Mouse (Mus musculus): ENCODE data around the gene Gm10961. TPM values are rescaled to one million over a fixed set of nuclear protein-coding genes. Genes with fewer than 3 reads are reported as not detected.

Gm10961 gene
- polyA plus RNA-seq, 1 experiment: not detected

- no peak for DNase-seq (ENCODE audit: extremely low spot score in 1 of 2, low spot score in 1 of 2)
These were observed 24.4 kb downstream of the Gm10961 start for GRCm38 (mm10) chr3:107655491-107655890.

DNA sequence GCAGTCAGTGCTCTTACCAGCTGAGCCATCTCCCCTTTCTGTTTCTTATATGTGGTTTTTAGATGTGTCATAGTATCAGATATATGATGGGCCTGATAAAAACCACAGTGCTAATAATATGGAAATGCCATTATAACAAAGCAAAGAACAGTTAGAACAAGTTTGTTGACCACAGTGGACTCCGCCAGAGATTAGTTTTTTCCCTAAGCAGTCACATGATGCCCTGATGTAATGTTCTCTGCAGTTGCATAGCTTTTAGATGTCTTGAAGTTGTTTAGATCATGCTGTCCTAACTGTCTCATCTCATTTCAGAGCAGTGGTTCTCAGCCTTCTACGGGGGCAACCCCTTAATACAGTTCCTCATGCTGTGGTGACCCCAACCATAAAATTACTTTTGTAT is 25.0 kb downstream of the Gm10961 start:
- DNase-seq (ENCODE audit: extremely low spot score in 1 of 2, low spot score in 1 of 2): no peak

DNA sequence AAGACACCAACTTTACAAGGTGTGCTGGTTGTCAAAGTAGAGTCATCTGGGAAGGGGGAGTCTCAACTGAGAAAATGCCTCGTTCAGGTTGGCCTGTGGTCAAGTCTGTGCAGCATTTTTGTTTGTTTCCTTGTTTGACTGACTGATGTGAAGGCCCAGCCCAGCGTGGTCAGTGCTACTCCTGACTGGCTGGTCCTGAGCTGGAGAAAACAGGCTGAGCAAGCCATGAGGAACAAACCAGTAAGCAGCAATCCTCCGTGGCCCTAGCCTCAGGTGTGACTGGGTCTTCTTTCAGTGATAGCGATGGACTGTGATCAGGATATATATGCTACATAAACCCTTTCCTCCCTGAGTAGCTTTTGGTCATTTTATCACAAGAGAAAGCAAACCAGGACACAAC is 25.8 kb downstream of the Gm10961 start:
- DNase-seq (ENCODE audit: extremely low spot score in 1 of 2, low spot score in 1 of 2): no peak

GRCm38 (mm10) chr3:107659000-107659399 is 27.9 kb downstream of the Gm10961 start:
- no peak for DNase-seq (ENCODE audit: extremely low spot score in 1 of 2, low spot score in 1 of 2)

DNA sequence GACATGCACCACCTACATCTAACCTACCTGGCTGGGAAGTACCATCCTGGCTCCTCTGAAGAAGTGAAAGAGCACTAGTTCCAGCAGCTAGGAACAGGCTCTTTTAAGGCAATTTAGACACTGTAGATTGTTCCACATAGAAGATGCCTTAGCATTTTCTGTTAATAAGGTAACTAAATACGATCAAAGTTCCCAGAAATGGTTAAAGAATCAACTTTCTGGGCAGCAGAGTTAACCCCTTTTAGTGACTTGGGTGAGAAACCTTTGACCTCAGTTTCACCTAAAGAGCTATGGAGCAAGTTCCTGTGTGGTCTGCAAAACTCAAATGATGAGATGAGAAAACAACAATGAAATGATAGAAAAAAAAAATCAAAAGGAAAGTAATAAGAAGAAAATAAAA is 33.5 kb downstream of the Gm10961 start:
- DNase-seq (ENCODE audit: extremely low spot score in 1 of 2, low spot score in 1 of 2): no peak

DNA sequence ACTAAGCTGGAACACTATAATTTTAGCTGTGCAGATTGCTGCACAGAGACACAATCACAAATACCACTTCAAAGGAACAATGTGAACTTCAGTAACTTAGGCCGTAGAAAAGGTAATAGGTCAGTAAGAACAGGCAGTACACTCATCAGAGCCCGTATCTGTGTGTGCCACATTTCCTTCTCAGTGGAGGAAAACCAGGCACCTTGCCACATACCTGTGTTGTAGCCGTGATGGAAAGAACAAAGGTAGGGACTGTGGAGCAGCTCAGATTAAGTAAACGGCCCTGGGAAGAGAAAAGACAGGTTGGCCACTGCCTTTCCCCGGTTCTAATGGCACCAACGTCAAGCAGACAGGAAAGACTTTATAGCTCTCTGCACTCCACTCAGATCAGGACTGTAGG is 36.3 kb downstream of the Gm10961 start:
- DNase-seq (ENCODE audit: extremely low spot score in 1 of 2, low spot score in 1 of 2): no peak

- no peak for DNase-seq (ENCODE audit: extremely low spot score in 1 of 2, low spot score in 1 of 2)
These were observed 37.7 kb downstream of the Gm10961 start for GRCm38 (mm10) chr3:107668786-107669185.

- no peak for DNase-seq (ENCODE audit: extremely low spot score in 1 of 2, low spot score in 1 of 2)
These were observed 39.4 kb downstream of the Gm10961 start for GRCm38 (mm10) chr3:107670500-107670899.

DNA sequence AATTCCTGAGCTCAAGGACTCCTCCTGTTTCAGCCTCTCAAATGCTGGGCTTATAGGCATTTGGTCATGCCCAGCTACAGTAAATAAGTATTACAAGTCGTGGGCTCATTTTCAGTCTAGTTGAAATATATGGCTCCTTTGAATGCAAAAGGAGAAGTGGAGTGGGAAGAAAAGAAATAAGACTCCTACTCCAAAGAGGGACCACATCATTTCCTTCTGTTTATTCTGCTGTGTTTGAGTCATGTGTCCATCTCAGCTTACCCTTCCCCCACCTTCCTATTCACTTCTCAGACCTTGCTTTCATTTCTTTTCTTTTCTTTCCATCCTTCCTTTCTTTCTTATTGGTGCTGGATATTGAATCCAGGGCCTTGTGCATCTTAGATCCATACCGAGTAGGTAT is 40.4 kb downstream of the Gm10961 start:
- no peak for DNase-seq (ENCODE audit: extremely low spot score in 1 of 2, low spot score in 1 of 2)

DNA sequence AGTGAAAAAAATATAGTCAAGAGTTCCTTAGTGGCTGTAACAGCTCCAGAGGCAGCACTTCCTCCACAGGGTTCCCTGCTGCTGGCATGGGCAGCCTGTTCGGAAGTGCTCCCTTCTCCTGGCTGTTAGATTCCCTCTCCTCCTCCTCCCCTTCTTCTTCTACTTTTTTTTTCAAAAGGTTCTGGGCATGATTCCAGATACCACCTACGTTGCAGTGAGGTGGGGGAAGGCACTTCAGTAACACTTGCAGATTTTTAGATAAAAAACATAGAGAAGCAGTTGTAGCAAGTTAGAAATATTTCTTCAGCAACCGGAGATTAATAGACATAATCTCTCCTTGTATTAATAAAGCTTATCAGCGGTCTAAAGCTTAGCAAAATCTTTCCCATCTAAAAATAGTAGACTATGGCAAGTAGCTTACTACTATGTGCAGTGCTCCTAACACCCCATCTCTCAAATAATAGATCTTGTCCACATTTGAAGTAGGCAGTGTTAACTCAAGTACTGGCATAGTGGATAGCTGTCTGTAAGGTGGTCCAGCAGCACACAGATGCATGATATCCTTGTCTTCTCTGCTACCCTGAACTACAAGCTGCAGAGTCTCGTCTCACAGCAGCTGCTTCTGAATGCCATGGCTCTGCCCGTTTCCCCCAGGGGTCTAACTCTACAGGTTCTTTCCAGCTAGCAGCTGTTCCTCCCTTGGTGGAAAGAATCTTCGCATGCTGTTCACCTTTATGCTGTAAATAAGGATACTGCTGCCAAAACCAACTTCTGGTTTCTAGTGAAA is 49.9 kb downstream of the Gm10961 start:
- peak; percentile 72 to 93 for DNase-seq (ENCODE audit: extremely low spot score in 1 of 2, low spot score in 1 of 2)

Other genes starting within 250 kb of the Gm10961 start
- 45.5 and 50.1 TPM in 2 replicates for gene Kcnc4, start 171.8 kb upstream of the Gm10961 start, polyA plus RNA-seq (2012; rRNA removed)
- 182 and 214 TPM in 2 replicates for gene Slc6a17, start 113.3 kb upstream of the Gm10961 start, polyA plus RNA-seq (2012; rRNA removed)
- gene Ubl4b, start 76.2 kb upstream of the Gm10961 start, polyA plus RNA-seq (2012; rRNA removed): 0.13 and 0.26 TPM in 2 replicates
- 8.1 and 8.6 TPM in 2 replicates for gene Alx3, start 36.3 kb upstream of the Gm10961 start, polyA plus RNA-seq (2012; rRNA removed)
- 74.4 and 79.2 TPM in 2 replicates for gene Strip1, start 372 bp downstream of the Gm10961 start, polyA plus RNA-seq (2012; rRNA removed)
- 321 TPM in 2 replicates for gene Ahcyl1, start 65.2 kb downstream of the Gm10961 start, polyA plus RNA-seq (2012; rRNA removed)
- 14.1 and 14.5 TPM in 2 replicates for gene Csf1, start 129.1 kb downstream of the Gm10961 start, polyA plus RNA-seq (2012; rRNA removed)
- gene Eps8l3, start 245.9 kb downstream of the Gm10961 start, polyA plus RNA-seq (2012; rRNA removed): not detected in 2 replicates